Mouse (Mus musculus): Measurements from ENCODE around the gene Kirrel.
A peak's percentile ranks its signal among the peaks of the same experiment; 100 is the strongest.

- TF ChIP-seq CTCF (IDR thresholded peaks at IDR 0.05; ENCODE audit: control insufficient read depth, insufficient read depth, low read length) (peak; percentile 79), POLR2A (IDR thresholded peaks at IDR 0.05; ENCODE audit: borderline replicate concordance, control insufficient read depth, low read depth, low read length) (no peak)
Observed at GRCm38 (mm10) chr3:87082235-87082634, 92.3 kb downstream of the Kirrel start.

Measured in bone marrow, adult 2 months (tissue).